Mouse (Mus musculus) liver, postnatal 0 days (tissue): ENCODE data around the gene Orc3. TPM values are rescaled to one million over a fixed set of nuclear protein-coding genes. Genes with fewer than 3 reads are reported as not detected.

Experiments
- ATAC-seq: fragments of 200-750 bp; cut with Nextera tagmentation; 2 replicates; pipeline ENCODE4 v1.8.0; 2017; ENCODE audit warnings: mild to moderate bottlenecking, moderate library complexity
- DNase-seq: peaks from one replicate; pipeline ENCODE4 v3.0.0-alpha.2; 2016
- H3K27ac ChIP-seq: fragments of 300-500 bp; sonication (generic); 2 replicates; pipeline ENCODE4 v1.5.1; 2014; ENCODE audit warnings: antibody characterized with exemption, moderate library complexity, mild to moderate bottlenecking, low read depth
- H3K27me3 ChIP-seq: fragments of 300-500 bp; sonication (generic); 2 replicates; pipeline ENCODE4 v1.6.1; 2014; ENCODE audit warnings: low read length, control low read depth, mixed read lengths; ENCODE audit not compliant: insufficient read depth
- H3K36me3 ChIP-seq: fragments of 300-500 bp; sonication (generic); replicated peaks from 2 replicates; pipeline ENCODE4 v1.6.1; 2014; ENCODE audit warnings: mild to moderate bottlenecking, control low read depth, low read length, moderate library complexity, mixed read lengths; ENCODE audit not compliant: insufficient read depth
- H3K4me1 ChIP-seq: fragments of 300-500 bp; sonication (generic); 2 replicates; pipeline ENCODE4 v1.6.1; 2014; ENCODE audit warnings: antibody characterized with exemption, mild to moderate bottlenecking, control low read depth; ENCODE audit not compliant: insufficient read depth
- H3K4me2 ChIP-seq: fragments of 300-500 bp; sonication (generic); 2 replicates; pipeline ENCODE4 v1.6.1; 2014; ENCODE audit warnings: low read depth, mild to moderate bottlenecking, low read length, moderate library complexity, mixed read lengths
- H3K4me3 ChIP-seq: fragments of 300-500 bp; sonication (generic); 2 replicates; pipeline ENCODE4 v1.5.1; 2014; ENCODE audit warnings: low read depth, low read length
- H3K9ac ChIP-seq: fragments of 300-500 bp; sonication (generic); replicated peaks from 2 replicates; pipeline ENCODE4 v1.6.1; 2014; ENCODE audit warnings: mild to moderate bottlenecking, moderate library complexity
- H3K9me3 ChIP-seq: fragments of 300-500 bp; sonication (generic); 2 replicates; pipeline ENCODE4 v1.6.1; 2016; ENCODE audit warnings: mild to moderate bottlenecking, control low read depth, low read length, mixed read lengths
- CTCF ChIP-seq: sonication (generic); IDR thresholded peaks from 2 replicates; pipeline ENCODE4 v1.5.1; 2016; ENCODE audit warnings: antibody characterized with exemption, low read depth
- EP300 ChIP-seq: IDR thresholded peaks from 2 replicates; pipeline ENCODE4 v1.6.1; 2016; ENCODE audit warnings: antibody characterized with exemption, low read depth, mild to moderate bottlenecking
- WGBS: fragments of 180-500 bp; shearing (Covaris S2); extraction: QIAGEN DNeasy Blood & Tissue Kit; methylation state at CpG from one replicate; pipeline ENCODE4 v1.1.7; 2014; ENCODE audit not compliant: insufficient replicate concordance; 5-methylcytosine and 5-hydroxymethylcytosine counted together
- polyA plus RNA-seq: library from polyadenylated mRNA; unstranded; fragments of >200 nt; fragmentation: Nextera tagmentation; extraction: Ambion mirVana; gene quantifications from 2 replicates; pipeline ENCODE4 v1.2.1, GENCODE M21; 2015

Orc3 gene
- polyA plus RNA-seq, 1 experiment from 2014 or later, result 23.1 TPM

DNA sequence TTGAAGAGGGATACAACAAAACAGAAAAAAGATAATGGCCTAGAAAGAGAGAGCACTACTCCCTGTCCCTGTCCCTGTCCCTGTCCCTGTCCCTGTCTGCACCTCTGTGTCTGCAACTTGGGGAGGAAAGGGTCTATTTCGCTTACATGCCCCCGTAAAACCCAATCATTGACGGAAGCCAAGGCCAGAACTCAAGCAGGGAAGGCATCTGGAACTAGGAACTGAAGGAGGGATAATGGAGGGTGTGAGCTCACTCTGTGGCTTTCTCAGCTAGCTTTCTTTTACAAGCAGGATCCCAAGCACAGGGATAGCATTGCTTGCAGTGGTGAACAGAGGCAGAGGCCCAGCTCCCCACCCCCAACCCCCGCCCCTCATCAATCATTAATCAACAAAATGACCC is 85.4 kb downstream of the Orc3 start:
- Histone ChIP-seq H3K9ac (no peak overlapping the region), H3K27ac (no peak overlapping the region), H3K36me3 (no peaks in the 10 kb centered on the region), H3K4me3 (no peak overlapping the region), H3K4me1 (no peaks in the 10 kb centered on the region), H3K27me3 (no peaks in the 10 kb centered on the region), H3K9me3 (no peaks in the 10 kb centered on the region), H3K4me2 (no peak overlapping the region)
- TF ChIP-seq CTCF, result no peak
- TF ChIP-seq EP300, result no peak
- WGBS, result 56% methylated on average over 4 of the region's 4 CpGs
- ATAC-seq (no peak), DNase-seq (no peak)

DNA sequence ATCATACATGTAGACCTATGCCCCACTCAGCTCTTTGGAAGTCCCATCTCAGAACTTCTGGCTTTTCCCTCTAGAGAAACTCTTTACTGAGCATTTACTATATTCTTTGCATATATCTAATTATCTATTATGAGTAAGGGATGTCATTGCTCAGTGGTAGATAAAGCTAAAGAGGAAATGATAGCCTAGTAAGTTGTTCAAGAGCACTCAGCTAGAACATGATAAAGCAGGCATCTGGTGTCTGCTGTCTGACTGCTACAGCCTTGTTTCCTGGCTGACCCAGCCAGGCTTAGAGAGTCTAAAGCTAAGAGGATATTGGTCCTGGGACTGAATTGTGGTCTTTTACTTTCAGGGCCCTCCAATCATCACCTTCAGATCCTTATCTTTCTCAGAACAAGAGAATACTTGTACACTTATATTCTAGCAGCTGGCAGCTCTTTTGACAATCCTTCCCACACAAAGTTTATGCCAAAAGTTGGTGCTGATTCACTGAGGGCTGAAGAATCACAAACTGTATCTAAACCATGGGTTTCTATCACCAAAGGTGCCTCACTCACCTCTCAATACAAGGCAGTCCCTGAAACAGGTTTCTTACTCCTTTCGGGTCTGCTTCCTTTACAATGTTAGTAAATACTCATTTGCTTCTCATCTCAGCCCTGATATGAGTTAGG is 86.2 kb downstream of the Orc3 start:
- H3K4me2 ChIP-seq, result no peak overlapping the region
- TF ChIP-seq CTCF (no peak), EP300 (no peak)
- no peak overlapping the region for H3K4me3 ChIP-seq
- H3K9me3 ChIP-seq, result no peaks in the 10 kb centered on the region
- H3K4me1 ChIP-seq, result no peaks in the 10 kb centered on the region
- ATAC-seq (no peak), DNase-seq (no peak)
- 65% methylated on average over 1 of the region's 1 CpGs for WGBS
- no peaks in the 10 kb centered on the region for H3K36me3 ChIP-seq
- H3K9ac ChIP-seq, result no peak overlapping the region
- H3K27ac ChIP-seq, result no peak overlapping the region
- no peaks in the 10 kb centered on the region for H3K27me3 ChIP-seq

DNA sequence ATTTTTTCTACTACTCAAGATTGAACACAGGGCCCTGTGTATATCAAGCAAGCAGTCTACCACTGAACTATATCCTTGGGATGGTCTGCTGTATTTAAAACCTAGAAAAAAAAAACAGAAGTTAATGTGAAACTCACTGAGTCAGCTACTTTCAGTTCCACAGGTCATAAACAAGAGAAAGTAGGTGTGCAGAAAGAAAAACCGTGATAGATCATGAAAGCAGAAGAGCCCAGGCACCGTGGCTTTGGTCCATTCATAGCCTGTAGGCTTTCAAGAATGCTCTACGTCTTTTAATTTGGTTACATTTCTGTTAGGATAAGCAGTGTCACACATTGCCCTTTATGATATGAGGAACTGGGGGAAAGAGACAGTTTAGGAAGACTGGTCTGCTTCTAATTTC is 88.0 kb downstream of the Orc3 start:
- 62% methylated on average over 3 of the region's 3 CpGs for WGBS
- Histone ChIP-seq H3K4me2 (no peak overlapping the region), H3K4me3 (no peak overlapping the region), H3K9ac (no peak overlapping the region), H3K9me3 (no peaks in the 10 kb centered on the region), H3K27ac (no peak overlapping the region), H3K27me3 (no peaks in the 10 kb centered on the region), H3K4me1 (no peaks in the 10 kb centered on the region), H3K36me3 (no peaks in the 10 kb centered on the region)
- TF ChIP-seq EP300, result no peak
- no peak for TF ChIP-seq CTCF
- ATAC-seq, result no peak
- no peak for DNase-seq

DNA sequence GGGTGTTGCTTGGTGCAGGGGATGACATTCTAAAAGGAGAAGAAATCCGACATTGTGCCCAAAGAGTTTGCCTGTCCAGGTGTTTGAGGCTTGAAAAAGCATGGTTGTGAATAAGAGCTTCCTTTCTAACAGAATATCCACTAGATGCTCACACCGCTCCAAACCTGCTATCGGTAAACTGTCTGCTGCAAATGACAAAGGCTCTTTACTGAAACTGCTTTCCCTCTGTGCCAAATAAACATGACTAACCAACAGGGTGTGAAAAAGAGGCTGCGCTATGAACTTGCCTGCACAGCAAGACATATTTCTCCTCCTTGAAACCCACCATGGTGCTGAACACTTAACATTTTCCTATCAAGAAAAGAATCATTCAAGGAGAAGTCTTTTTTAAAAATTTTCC is 91.2 kb downstream of the Orc3 start:
- 83% methylated on average over 4 of the region's 4 CpGs for WGBS
- no peaks in the 10 kb centered on the region for H3K27me3 ChIP-seq
- DNase-seq, result no peak
- TF ChIP-seq EP300 (no peak), CTCF (no peak)
- H3K9ac ChIP-seq, result no peak overlapping the region
- ATAC-seq, result no peak
- no peak overlapping the region for H3K4me3 ChIP-seq
- H3K9me3 ChIP-seq, result no peaks in the 10 kb centered on the region
- H3K36me3 ChIP-seq, result no peaks in the 10 kb centered on the region
- H3K27ac ChIP-seq, result no peak overlapping the region
- H3K4me1 ChIP-seq, result no peaks in the 10 kb centered on the region
- H3K4me2 ChIP-seq, result no peak overlapping the region

DNA sequence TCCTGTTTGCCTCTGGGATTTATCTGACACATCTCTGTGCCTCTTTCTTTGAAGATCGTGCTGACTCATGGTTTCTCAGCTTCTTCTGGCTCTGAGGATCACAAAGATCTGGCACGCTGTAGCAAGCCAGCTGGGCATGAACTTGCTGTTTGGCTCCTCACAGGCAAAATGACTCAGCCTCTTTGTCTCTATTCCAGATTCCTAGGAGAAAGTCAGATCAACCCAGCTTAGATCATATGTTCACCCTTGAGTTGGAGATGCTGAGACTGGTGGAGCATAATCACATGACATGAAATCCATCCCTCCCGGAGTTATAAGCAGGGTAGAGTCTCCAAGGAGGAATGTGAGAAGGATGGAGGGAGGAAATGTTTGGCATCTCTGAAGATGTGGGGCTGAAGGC is 91.9 kb downstream of the Orc3 start:
- Histone ChIP-seq H3K36me3 (no peaks in the 10 kb centered on the region), H3K9ac (no peak overlapping the region), H3K4me1 (no peaks in the 10 kb centered on the region), H3K4me3 (no peak overlapping the region), H3K27me3 (no peaks in the 10 kb centered on the region), H3K4me2 (no peak overlapping the region), H3K9me3 (no peaks in the 10 kb centered on the region), H3K27ac (no peak overlapping the region)
- WGBS, result 69% methylated on average over 3 of the region's 3 CpGs
- no peak for TF ChIP-seq EP300
- no peak for TF ChIP-seq CTCF
- ATAC-seq (no peak), DNase-seq (no peak)

Other genes starting within 250 kb of the Orc3 start
- gene Akirin2, start 64.0 kb downstream of the Orc3 start, polyA plus RNA-seq, result 21.0 and 23.3 TPM in 2 replicates
- gene Rars2, start within 50 bp of the Orc3 start, polyA plus RNA-seq, result 17.8 and 18.1 TPM in 2 replicates
- 10.6 and 12.3 TPM in 2 replicates for gene Slc35a1, start 72.5 kb upstream of the Orc3 start, polyA plus RNA-seq
- not detected in 2 replicates for gene Cfap206, start 115.3 kb upstream of the Orc3 start, polyA plus RNA-seq
- gene Gm136, start 141.3 kb upstream of the Orc3 start, polyA plus RNA-seq, result not detected in 2 replicates
- gene Smim8, start 163.5 kb upstream of the Orc3 start, polyA plus RNA-seq, result 34.5 and 41.9 TPM in 2 replicates